Mouse (Mus musculus) heart, embryonic 10.5 days (tissue): Measurements from ENCODE around the gene Cd177. TPM values are rescaled to one million over a fixed set of nuclear protein-coding genes. Genes with fewer than 3 reads are reported as not detected.
"Not testable (repeated sequence)": the region's sequence is repeated elsewhere in the genome, so short reads cannot be mapped to it uniquely, and the experiment has no call there.

Source experiments
- DNase-seq: peaks from one replicate; pipeline ENCODE4 v3.0.0-alpha.2; 2017; ENCODE audit warnings: low spot score
- H3K27ac ChIP-seq: fragments of 300-500 bp; sonication (generic); 2 replicates; pipeline ENCODE4 v1.5.1; 2016; ENCODE audit warnings: mild to moderate bottlenecking
- H3K27me3 ChIP-seq: fragments of 300-500 bp; sonication (generic); 2 replicates; pipeline ENCODE4 v1.6.1; 2016; ENCODE audit warnings: mild to moderate bottlenecking; ENCODE audit not compliant: poor library complexity, insufficient read depth, severe bottlenecking
- H3K36me3 ChIP-seq: fragments of 300-500 bp; sonication (generic); 2 replicates; pipeline ENCODE4 v1.6.1; 2016; ENCODE audit warnings: mild to moderate bottlenecking, moderate library complexity
- H3K4me1 ChIP-seq: fragments of 300-500 bp; sonication (generic); 2 replicates; pipeline ENCODE4 v1.6.1; 2016; ENCODE audit warnings: mild to moderate bottlenecking
- H3K4me3 ChIP-seq: fragments of 300-500 bp; sonication (generic); 2 replicates; pipeline ENCODE4 v1.5.1; 2016; ENCODE audit warnings: mild to moderate bottlenecking, moderate library complexity
- H3K9me3 ChIP-seq: fragments of 300-500 bp; sonication (generic); 2 replicates; pipeline ENCODE4 v1.6.1; 2016; ENCODE audit warnings: mild to moderate bottlenecking, moderate library complexity
- WGBS: fragments of 180-500 bp; shearing (Covaris S2); methylation state at CpG from one replicate; pipeline ENCODE4 v1.1.7; 2016; 5-methylcytosine and 5-hydroxymethylcytosine counted together
- polyA plus RNA-seq: library from polyadenylated mRNA; unstranded; fragments of >200 nt; fragmentation: Nextera tagmentation; extraction: Ambion mirVana; gene quantifications from 2 replicates; pipeline ENCODE4 v1.2.1, GENCODE M21; 2016

Gene Cd177
- polyA plus RNA-seq, result not detected in 2 replicates

- Histone ChIP-seq H3K36me3 (no peaks in the 10 kb centered on the region), H3K27me3 (no peaks in the 10 kb centered on the region), H3K4me3 (no peak within 1 kb of the TSS), H3K4me1 (no peaks in the 10 kb centered on the region), H3K9me3 (no peaks in the 10 kb centered on the region), H3K27ac (no peak within 1 kb of the TSS)
- WGBS, result 74% methylated on average over 6 of the region's 6 CpGs
- DNase-seq, result no peak
Observed at GRCm38 (mm10) chr7:24760211-24760610, at the start of gene Cd177. Gene Cd177, minus strand, starts transcription at chr7:24760311.

- H3K9me3 ChIP-seq, result no peaks in the 10 kb centered on the region
- H3K4me3 ChIP-seq, result no peak overlapping the region
- no peaks in the 10 kb centered on the region for H3K36me3 ChIP-seq
- H3K27ac ChIP-seq, result no peak overlapping the region
- 37% methylated on average over 2 of the region's 2 CpGs for WGBS
- H3K4me1 ChIP-seq, result no peaks in the 10 kb centered on the region
- H3K27me3 ChIP-seq, result no peaks in the 10 kb centered on the region
- DNase-seq, result no peak
Observed at GRCm38 (mm10) chr7:24809041-24809440, 48.9 kb upstream of the Cd177 start.

- no peaks in the 10 kb centered on the region for H3K27me3 ChIP-seq
- H3K36me3 ChIP-seq, result no peaks in the 10 kb centered on the region
- no peaks in the 10 kb centered on the region for H3K9me3 ChIP-seq
- no peaks in the 10 kb centered on the region for H3K4me1 ChIP-seq
- no peak for DNase-seq
- no peak overlapping the region for H3K4me3 ChIP-seq
- no peak overlapping the region for H3K27ac ChIP-seq
- 56% methylated on average over 6 of the region's 6 CpGs for WGBS
Observed at GRCm38 (mm10) chr7:24804826-24805225, 44.7 kb upstream of the Cd177 start.

- no peak overlapping the region for H3K27ac ChIP-seq
- no peaks in the 10 kb centered on the region for H3K4me1 ChIP-seq
- DNase-seq, result no peak
- no peak overlapping the region for H3K4me3 ChIP-seq
- 0 out of 2 replicates have a peak, but pooled peaks cover 6% of the 10 kb centered on the region for H3K9me3 ChIP-seq
- no peaks in the 10 kb centered on the region for H3K27me3 ChIP-seq
- 61% methylated on average over 7 of the region's 7 CpGs for WGBS
- no peaks in the 10 kb centered on the region for H3K36me3 ChIP-seq
Observed at GRCm38 (mm10) chr7:24802149-24802767, 42.1 kb upstream of the Cd177 start.

GRCm38 (mm10) chr7:24797918-24798317 lies 37.8 kb upstream of the Cd177 start:
- Histone ChIP-seq H3K36me3 (no peaks in the 10 kb centered on the region), H3K4me3 (no peak overlapping the region; the same call in 1 of the 2 replicates)
- 91% methylated on average over 1 of the region's 1 CpGs for WGBS

GRCm38 (mm10) chr7:24776918-24777317 lies 16.8 kb upstream of the Cd177 start, which contains the start of gene Ceacam10:
Gene Ceacam10, plus strand, starts transcription at chr7:24777206.
- not testable (repeated sequence) for DNase-seq, H3K27ac ChIP-seq, H3K36me3 ChIP-seq, H3K27me3 ChIP-seq, H3K4me1 ChIP-seq, H3K4me3 ChIP-seq, H3K9me3 ChIP-seq
- WGBS, result 43% methylated on average over 4 of the region's 4 CpGs

More at GRCm38 (mm10) chr7:24797918-24798317, 37.8 kb upstream of the Cd177 start:
- Histone ChIP-seq H3K27ac (no peak overlapping the region), H3K27me3 (no peaks in the 10 kb centered on the region), H3K9me3 (peaks cover 6% of the 10 kb centered on the region; the same call in 1 of the 2 replicates), H3K4me1 (no peaks in the 10 kb centered on the region)
- no peak for DNase-seq

- DNase-seq, result no peak
- H3K4me1 ChIP-seq, result no peaks in the 10 kb centered on the region
- no peak overlapping the region for H3K27ac ChIP-seq
- 77% methylated on average over 2 of the region's 2 CpGs for WGBS
- H3K36me3 ChIP-seq, result no peaks in the 10 kb centered on the region
- H3K9me3 ChIP-seq, result no peaks in the 10 kb centered on the region
- no peak overlapping the region for H3K4me3 ChIP-seq
- H3K27me3 ChIP-seq, result no peaks in the 10 kb centered on the region
Observed at GRCm38 (mm10) chr7:24776145-24776544, 16.0 kb upstream of the Cd177 start.

GRCm38 (mm10) chr7:24773942-24774535 lies 13.9 kb upstream of the Cd177 start:
- WGBS, result 39% methylated on average over 3 of the region's 3 CpGs
- H3K27me3 ChIP-seq, result no peaks in the 10 kb centered on the region
- H3K27ac ChIP-seq, result no peak overlapping the region
- H3K9me3 ChIP-seq, result no peaks in the 10 kb centered on the region
- no peaks in the 10 kb centered on the region for H3K36me3 ChIP-seq
- no peak for DNase-seq
- H3K4me3 ChIP-seq, result no peak overlapping the region
- H3K4me1 ChIP-seq, result no peaks in the 10 kb centered on the region

GRCm38 (mm10) chr7:24771361-24771760 lies 11.2 kb upstream of the Cd177 start:
- no peaks in the 10 kb centered on the region for H3K4me1 ChIP-seq
- no peaks in the 10 kb centered on the region for H3K27me3 ChIP-seq
- H3K27ac ChIP-seq, result no peak overlapping the region
- no peaks in the 10 kb centered on the region for H3K9me3 ChIP-seq
- H3K4me3 ChIP-seq, result no peak overlapping the region
- H3K36me3 ChIP-seq, result no peaks in the 10 kb centered on the region
- DNase-seq, result no peak

- 91% methylated on average over 8 of the region's 8 CpGs for WGBS
- no peaks in the 10 kb centered on the region for H3K36me3 ChIP-seq
- no peaks in the 10 kb centered on the region for H3K27me3 ChIP-seq
- H3K4me1 ChIP-seq, result no peaks in the 10 kb centered on the region
- DNase-seq, result no peak
- no peaks in the 10 kb centered on the region for H3K9me3 ChIP-seq
- no peak overlapping the region for H3K27ac ChIP-seq
- no peak overlapping the region for H3K4me3 ChIP-seq
Observed at GRCm38 (mm10) chr7:24762574-24762973, 2.5 kb upstream of the Cd177 start.

GRCm38 (mm10) chr7:24761161-24761560 lies 1.1 kb upstream of the Cd177 start:
- 64% methylated on average over 6 of the region's 6 CpGs for WGBS
- Histone ChIP-seq H3K4me3 (no peak overlapping the region), H3K27me3 (no peaks in the 10 kb centered on the region), H3K9me3 (no peaks in the 10 kb centered on the region), H3K27ac (no peak overlapping the region), H3K36me3 (no peaks in the 10 kb centered on the region), H3K4me1 (no peaks in the 10 kb centered on the region)
- DNase-seq, result no peak

- H3K27me3 ChIP-seq, result no peaks in the 10 kb centered on the region
- H3K27ac ChIP-seq, result no peak overlapping the region
- no peaks in the 10 kb centered on the region for H3K36me3 ChIP-seq
- 67% methylated on average over 1 of the region's 1 CpGs for WGBS
- no peaks in the 10 kb centered on the region for H3K4me1 ChIP-seq
- no peak overlapping the region for H3K4me3 ChIP-seq
- H3K9me3 ChIP-seq, result no peaks in the 10 kb centered on the region
- no peak for DNase-seq
Observed at GRCm38 (mm10) chr7:24758520-24758919, 1.6 kb downstream of the Cd177 start.

GRCm38 (mm10) chr7:24753476-24753875 lies 6.6 kb downstream of the Cd177 start:
- WGBS, result 63% methylated on average over 5 of the region's 5 CpGs
- no peaks in the 10 kb centered on the region for H3K36me3 ChIP-seq
- H3K27me3 ChIP-seq, result no peaks in the 10 kb centered on the region
- no peak for DNase-seq
- H3K4me1 ChIP-seq, result 0 out of 2 replicates have a peak, but pooled peaks cover 5% of the 10 kb centered on the region
- H3K27ac ChIP-seq, result no peak overlapping the region
- H3K4me3 ChIP-seq, result no peak overlapping the region
- H3K9me3 ChIP-seq, result no peaks in the 10 kb centered on the region
